Mouse (Mus musculus) c-Kit-positive CD71-positive TER-119-negative erythroid progenitor cells, embryonic 14.5 days (primary cell): ENCODE results near the gene Fam216a.
"Not testable (repeated sequence)": the region's sequence is repeated elsewhere in the genome, so short reads cannot be mapped to it uniquely, and the experiment has no call there.

Source experiments
- DNase-seq: peaks from one replicate; pipeline ENCODE4 v3.0.0-alpha.2; 2013; ENCODE audit warnings: low read depth

The Fam216a gene

DNA sequence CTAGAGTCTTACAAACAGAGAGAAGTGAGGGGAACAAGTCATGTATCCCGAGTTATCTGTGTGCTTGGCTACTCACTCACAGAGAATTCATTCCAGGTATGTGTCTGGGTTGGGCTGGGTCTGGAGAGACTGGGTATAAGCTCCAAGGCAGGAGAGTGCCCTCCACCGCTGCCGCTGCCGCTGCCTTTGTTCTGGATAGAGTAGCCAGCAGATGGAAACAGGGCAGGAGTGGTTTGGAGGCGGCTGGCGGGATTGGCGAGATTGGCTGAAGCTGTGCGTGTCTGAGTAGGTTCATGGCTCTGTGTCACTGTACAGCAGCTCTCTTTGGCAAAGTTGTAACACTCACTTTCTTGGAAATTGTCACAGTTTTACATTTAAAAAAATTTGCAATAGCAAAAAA, 48.6 kb downstream of the Fam216a start:
- DNase-seq: no peak

DNA sequence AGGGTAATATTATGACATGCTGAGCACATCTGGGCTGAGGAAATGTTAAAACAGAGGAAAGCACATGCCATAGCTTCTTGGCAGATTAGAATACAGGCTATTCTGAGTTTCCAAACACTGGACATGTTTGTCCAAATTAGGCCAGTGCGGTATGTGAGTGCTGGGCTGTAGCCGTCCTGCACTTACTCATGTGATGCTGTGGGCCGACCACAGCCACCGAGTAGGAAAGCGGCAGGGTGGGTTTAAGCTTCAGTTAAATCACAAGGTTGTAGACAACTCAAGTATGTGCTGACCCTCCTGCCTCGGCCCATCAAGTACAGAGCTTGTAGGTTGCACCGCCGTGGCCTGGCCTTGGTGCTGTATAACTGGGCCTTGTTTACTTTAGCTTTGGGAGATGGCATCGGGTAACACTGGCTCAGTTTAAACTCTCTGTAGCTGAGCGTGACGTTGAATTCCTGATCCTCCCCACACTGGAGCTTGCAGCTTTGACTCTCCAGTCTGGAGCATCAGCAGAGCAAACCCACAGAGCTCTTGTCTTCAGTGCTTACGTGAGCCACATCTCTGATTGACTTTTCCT, 51.9 kb downstream of the Fam216a start:
- DNase-seq: no peak

DNA sequence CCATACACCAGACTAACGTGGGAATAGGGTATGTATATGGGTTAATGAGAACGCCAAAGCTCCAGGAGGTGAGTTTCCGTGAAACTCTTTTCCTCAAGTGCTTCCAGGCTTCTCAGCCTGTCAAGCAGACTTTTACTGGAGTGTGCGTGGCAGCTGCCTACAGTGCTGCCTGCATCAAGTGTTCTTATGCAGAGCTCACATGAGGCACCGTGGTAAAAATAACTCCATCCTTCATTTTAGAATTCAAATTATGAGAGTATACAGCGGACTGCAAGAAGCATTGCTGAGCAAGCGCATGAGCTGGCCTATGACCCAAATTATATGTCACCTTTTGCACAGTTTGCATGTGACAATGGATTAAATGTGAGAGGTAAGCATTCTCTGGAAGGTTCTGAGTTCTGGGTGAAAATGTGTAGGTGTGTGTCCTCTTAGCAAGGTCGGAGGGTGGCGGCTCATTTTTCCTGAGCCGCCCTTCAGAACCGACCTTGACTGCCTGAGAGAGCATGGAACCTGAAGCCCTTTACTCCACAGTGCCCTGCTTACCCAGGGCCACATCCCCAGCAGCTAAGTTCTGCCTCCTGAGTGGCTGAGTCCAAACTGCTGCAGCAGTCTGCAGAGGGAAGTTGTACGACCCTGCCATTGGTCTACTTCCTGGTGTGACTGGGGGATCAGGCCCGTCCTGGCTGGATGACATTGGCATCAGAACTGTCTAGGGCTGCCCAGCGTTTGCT, 52.5 kb downstream of the Fam216a start:
- DNase-seq: no peak

DNA sequence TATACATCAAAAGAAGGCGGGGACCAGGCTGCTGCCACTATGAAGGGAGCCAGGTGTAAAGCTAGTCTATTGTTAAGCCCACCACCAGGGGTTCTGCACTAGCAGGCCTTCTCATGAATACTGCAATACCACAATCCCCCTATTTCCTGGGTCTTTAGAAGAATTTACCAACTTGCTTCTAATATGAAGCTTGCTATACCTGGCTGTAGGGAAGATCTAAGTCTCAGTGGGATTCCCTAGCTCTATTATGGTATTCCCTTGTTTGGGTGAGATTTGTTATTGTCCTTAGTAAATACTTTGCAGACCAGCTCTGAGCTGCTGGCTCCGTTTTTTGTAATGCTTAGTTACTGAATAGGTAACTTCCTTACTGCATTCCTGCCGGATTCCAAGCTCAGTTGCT, 53.2 kb downstream of the Fam216a start:
- DNase-seq: not testable (repeated sequence)

DNA sequence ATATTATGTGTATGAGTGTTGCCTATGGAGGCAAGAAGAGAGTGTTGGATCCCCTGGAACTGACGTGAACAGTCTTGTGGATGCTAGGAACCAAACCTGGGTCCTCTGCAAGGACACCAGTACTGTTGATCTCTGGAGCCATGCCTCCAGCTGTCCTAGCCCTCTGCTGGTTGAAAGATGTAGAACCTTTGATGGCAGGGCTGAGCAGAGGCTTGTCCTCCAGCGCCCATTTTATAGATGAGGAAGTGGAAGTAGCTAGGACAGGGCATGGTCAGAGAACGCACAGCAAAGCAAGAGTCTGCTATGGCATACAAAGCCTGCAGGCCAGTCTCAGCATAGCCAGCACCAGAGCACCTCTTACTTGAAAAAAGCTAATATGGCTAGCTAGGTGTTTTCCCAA, 54.1 kb downstream of the Fam216a start:
- DNase-seq: peak; percentile 29

DNA sequence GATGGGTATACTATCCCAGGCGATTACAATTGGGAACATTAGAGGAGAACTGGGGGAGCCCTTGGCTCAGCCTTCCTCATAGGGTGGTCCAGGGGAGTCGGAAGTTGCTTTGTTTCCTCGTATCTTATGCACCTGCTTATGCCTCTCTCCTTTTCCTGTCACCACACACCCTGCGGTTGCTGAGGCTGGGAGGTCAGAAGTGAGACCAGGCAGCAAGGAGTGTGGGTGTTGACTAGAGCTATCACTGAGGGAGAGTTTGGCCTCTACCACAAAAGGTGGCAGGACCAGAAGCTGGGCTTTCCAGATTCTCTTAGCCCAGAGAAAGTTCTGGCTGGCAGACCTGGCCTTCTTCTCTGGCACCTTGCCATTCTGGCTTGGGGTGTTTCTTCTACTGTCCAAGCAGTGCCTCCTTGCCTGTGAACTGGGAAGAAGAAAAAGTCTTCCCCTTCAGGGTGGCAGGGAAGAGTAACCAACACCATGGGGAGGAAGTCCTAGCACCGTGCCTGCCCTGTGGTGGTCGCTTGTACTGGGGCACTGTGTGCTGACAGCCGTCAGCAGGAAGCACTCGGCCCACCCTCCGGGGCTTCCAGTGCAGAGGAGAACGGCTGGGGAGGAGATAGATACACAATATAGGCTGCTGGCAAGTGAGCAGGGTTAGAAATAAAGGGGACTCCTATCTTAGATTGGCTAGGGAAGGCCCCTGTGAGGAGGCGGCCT, 54.7 kb downstream of the Fam216a start:
- no peak for DNase-seq

DNA sequence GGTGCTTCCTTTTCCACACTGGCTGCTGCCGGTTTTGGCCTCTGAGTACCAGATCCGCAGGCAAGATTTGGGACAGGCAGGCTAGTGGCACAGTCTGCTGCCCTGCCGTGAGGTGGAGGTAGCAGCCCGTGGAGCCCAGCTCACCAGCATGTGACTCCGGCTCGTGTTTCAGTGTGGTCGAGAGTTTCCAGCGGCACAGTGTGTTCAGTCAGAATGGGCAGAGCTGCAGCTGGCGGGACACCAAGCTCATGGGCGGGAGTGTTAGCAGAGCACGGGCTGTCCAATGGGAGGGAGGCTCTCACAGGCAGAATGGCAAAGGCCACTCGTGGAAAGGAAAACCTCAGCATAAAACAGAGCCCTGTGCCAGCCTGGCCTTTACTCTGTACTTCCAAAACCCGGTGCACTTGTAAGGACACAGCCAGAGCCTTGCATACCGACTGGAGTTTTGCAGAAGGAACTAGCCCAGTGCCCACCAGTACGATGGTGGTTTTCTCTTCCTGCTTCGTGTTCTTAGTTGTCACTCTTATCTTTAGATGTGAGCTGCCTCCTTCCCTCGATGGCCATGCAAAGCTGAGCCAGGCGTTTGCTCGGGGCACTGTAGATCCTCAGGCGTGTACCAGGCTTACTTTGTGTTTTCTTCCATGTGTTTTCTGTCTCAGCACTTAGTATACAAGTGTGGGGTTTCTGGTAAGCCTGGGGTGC, 57.0 kb downstream of the Fam216a start:
- DNase-seq: no peak
